Mouse (Mus musculus) large intestine, adult 2 months (tissue): Measurements from ENCODE around the gene Ehmt1. TPM values are rescaled to one million over a fixed set of nuclear protein-coding genes. Genes with fewer than 3 reads are reported as not detected.

Experiments
- DNase-seq: peaks from one replicate; pipeline ENCODE4 v3.0.0-alpha.2; 2012; ENCODE audit warnings: low read depth, low spot score
- WGBS: fragments of 180-500 bp; shearing (Covaris S2); methylation state at CpG from one replicate; pipeline ENCODE4 v1.1.7; 2018; 5-methylcytosine and 5-hydroxymethylcytosine counted together
- polyA plus RNA-seq: library from polyadenylated mRNA; depleted of rRNA; stranded (reverse); fragments of >200 nt; gene quantifications from 2 replicates; pipeline ENCODE4 v1.2.3, GENCODE M21; 2012

The Ehmt1 gene
- polyA plus RNA-seq, 1 experiment = 39.0 TPM

GRCm38 (mm10) chr2:24914762-24915161 lies 4.7 kb downstream of the Ehmt1 start:
- 76% methylated on average over 3 of the region's 3 CpGs for WGBS
- DNase-seq = no peak

- no peak for DNase-seq
Measured at GRCm38 (mm10) chr2:24912589-24912988, 6.8 kb downstream of the Ehmt1 start.

GRCm38 (mm10) chr2:24912189-24912588 lies 7.2 kb downstream of the Ehmt1 start:
- 67% methylated on average over 4 of the region's 4 CpGs for WGBS
- DNase-seq = no peak

DNA sequence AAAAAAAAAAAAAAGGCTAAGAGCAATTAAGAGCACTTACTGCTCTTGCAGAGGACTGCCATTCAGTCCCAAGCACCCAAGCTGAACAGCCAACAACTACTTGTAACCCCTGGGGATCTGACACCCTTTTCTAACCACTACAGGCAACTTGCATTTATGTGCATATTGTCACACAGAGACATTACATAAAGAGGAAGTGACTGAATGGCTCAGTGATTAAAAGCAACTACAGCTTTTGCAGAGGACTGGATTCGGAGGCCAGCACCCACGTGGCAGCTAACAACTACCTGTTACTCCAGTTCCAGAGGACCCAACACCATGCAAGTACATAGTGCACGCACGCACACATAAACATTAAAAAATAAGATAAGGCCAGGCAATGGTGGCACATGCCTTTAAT lies 8.9 kb downstream of the Ehmt1 start:
- WGBS = 79% methylated on average over 4 of the region's 4 CpGs

DNA sequence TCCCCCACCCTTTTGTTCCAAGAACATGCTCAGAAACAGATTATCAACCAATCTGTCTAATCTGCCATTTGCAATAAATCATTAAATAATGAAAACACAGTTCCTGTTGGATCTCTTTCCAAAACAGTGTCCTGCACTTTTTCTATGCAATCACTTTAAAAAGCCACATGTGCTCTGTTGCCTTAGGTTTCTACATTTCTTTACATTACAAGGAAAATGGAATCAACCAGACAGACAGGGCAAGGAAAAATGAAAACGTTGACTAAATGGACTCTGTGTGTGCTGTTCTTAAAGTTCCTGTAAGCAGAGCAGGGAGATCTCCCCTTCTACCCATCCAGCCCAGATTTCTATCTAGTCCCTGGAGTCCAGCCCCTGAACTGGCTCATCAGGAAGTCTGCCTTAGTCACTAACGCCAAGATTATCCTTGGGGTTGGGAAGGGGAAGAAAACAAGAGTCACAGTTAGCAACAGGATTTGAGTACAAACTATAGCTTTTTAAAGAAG lies 13.7 kb downstream of the Ehmt1 start:
- DNase-seq = no peak
- 10% methylated on average over 2 of the region's 2 CpGs for WGBS

More for the DNA sequence above, 8.9 kb downstream of the Ehmt1 start:
- no peak for DNase-seq

- 88% methylated on average over 11 of the region's 11 CpGs for WGBS
- DNase-seq = no peak
Measured at GRCm38 (mm10) chr2:24904823-24905652, 14.4 kb downstream of the Ehmt1 start.

DNA sequence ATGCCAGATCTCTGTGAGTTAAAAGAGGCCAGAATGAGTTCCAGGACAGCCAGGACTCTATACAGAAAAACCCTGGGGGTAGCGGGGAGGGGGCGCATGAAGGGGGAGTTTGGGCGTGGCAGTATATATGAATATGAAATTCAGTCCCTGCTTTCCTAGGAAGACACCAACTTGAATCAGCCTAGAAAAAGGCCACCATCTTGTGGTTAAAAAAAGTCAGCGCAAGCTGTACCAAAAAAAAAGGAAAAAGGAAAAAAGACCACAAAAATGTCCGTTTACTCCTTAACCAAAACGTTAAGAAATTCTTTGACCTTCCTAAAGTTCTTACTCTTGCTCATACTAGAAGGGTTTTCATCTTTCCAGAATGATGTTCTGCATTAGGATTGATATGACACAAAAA lies 16.4 kb downstream of the Ehmt1 start:
- WGBS = 79% methylated on average over 6 of the region's 6 CpGs
- no peak for DNase-seq

GRCm38 (mm10) chr2:24901055-24901454 lies 18.4 kb downstream of the Ehmt1 start:
- DNase-seq = no peak
- WGBS = 52% methylated on average over 5 of the region's 5 CpGs

DNA sequence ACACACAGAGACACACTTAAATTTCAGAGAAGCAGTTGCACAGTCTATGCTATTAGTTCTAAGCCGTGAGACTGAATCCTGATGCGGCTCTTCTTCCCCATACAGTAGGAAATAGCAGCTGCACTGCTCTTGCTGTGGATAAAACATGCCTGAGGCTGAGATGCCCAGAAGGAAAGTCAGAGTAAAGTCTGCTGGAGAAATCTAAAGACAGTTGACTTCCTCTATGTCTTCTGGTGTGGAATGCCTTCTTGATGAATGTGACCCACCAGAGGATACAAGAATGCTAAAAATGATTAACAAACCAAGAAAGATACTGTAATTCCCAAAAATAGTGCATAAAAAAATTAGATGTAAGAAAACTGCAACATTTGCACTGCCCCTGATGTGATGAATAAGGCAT lies 20.1 kb downstream of the Ehmt1 start:
- DNase-seq = no peak
- WGBS = 88% methylated on average over 2 of the region's 2 CpGs

- DNase-seq = no peak
- WGBS = 35% methylated on average over 4 of the region's 4 CpGs
Measured at GRCm38 (mm10) chr2:24896761-24897160, 22.7 kb downstream of the Ehmt1 start.

GRCm38 (mm10) chr2:24894211-24894610 lies 25.2 kb downstream of the Ehmt1 start:
- DNase-seq = no peak
- 97% methylated on average over 1 of the region's 1 CpGs for WGBS

- no peak for DNase-seq
- 77% methylated on average over 5 of the region's 5 CpGs for WGBS
Measured at GRCm38 (mm10) chr2:24892318-24892717, 27.1 kb downstream of the Ehmt1 start.

DNA sequence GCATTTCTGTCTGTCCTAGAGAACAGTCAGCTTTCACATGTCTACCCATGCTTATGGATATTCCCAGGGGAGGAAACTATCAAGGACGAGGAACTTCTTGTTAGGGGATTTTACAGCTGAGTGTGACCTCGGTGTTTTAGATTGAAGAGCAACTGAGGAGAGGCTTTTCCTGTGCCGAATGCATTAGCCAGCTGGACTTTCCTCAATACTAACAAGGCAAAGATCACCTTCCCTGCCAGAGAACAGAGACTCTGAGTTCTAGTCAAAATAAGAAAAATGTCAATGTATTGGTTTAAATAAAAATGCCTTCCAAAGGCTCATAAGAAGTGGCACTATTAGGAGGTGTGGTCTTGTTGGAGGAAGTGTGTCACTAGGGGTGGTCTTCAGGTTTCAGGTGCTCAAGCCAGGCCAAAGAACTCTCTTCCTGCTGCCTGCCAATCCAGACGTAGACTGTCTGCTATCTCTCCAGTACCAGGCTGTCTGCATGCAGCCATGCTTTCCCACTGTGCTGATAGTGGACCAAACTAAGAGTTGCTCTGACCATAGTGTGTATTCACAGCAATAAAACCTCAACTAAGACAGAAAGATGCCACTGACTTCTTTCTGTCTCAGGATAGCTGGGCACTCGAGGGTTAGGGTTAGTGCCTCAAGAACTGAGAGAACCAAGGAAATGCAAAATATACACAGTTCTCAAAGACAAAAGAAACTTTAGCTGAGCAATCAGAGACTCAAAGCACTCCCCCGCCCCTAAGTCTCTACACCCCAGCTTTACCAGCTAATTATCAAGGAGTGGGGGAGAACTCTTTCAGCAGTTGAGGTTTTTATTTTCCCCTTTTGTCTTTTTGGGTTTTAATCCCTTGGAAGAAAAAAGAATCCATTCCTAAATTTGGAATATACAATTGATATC lies 28.6 kb downstream of the Ehmt1 start:
- no peak for DNase-seq
- WGBS = 53% methylated on average over 6 of the region's 6 CpGs

DNA sequence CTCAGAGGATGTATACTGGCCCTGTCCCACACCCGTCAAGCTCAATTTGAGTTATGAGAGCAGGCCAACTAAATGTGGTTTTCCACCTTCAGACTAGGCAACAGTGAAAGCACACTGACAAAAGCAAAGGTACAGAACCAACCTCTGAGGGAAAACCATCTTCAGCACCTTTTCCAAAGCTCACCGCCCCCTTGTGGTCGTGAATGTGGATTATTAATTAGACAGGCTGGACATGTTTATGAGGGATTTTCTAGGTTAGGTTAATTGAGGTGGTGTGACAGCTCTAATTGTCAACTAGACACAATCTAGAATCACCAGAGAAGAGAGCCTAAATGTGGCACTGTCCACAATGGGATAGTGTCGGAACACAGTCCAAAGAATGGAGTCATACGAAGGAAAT lies 30.5 kb downstream of the Ehmt1 start:
- DNase-seq = no peak
- 72% methylated on average over 5 of the region's 5 CpGs for WGBS

DNA sequence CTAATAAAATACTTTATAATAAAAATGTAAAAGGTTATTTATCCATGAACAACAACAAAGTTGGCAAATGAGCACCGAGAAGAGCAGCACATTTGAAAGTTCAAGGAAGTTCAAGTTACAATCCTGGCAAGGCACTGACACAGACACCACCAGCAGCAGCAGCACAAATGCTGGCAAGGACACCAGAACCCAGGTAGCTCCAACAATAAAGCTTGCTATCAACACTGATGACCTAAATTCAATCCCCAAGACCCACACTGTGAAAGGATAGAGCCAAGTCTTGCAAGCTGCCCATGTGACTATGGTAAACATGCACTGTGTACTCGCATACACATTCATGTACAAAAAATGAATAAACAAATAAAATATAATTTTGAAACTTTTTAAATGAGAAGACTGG lies 38.7 kb downstream of the Ehmt1 start:
- no peak for DNase-seq
- WGBS = 84% methylated on average over 2 of the region's 2 CpGs

DNA sequence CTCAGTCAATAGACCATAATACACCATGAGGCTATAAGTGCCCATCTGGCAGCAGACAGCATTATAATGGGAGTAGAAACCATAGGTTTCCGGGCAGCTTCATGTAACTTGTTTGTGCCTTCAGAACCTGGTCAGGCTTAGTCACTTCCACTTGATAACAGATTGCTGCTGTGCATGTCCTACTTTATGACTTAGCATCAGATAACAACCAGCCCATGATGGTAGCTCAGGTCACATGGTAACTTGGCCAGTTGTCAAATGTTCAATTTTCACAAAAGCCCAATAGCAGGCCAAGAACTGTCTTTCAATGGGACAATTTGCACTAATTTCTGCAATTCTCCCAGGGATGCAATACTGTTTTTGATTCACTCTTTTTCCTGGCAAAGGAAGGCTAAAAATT lies 48.5 kb downstream of the Ehmt1 start:
- no peak for DNase-seq
- 86% methylated on average over 1 of the region's 1 CpGs for WGBS

- DNase-seq = no peak
- WGBS = 83% methylated on average over 8 of the region's 8 CpGs
Measured at GRCm38 (mm10) chr2:24863010-24863409, 56.4 kb downstream of the Ehmt1 start.

DNA sequence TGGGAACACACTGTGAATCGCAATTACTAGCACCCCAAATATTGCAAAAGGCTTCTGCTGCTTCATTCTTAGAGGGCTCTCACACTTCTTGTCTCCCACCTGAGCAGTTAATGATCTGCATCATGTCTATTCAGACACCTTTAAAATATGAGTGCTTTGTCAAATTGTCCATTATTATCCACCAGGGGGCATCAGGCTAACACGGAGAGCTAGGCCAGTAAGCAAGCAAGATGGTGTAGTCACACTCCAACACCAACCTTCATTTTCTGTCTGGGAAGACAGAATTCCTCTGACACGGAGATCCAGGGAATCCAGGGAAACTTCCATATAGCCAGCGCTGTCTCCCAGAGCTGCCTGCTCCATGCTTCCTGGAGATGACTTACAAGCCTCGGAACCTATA lies 67.0 kb downstream of the Ehmt1 start:
- 65% methylated on average over 5 of the region's 5 CpGs for WGBS
- DNase-seq = no peak

DNA sequence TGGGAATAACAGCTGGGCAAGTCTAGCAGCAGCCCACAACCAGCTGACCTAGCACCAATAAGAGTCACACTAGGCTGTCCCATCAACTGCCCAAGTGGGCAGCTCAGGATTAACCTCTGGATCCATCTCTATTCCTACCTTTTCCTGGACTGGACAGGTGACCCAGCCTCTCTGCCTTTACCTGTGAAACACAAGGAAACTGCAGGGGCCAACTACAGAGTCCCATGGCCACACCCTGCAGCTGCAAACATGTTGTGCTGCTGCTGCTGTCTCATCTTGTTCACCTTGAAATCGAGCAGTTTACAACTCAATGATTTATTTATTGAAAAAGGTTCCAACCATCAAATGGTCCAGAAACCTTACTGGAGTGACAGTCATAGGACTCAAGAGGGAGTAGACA lies 72.9 kb downstream of the Ehmt1 start:
- 35% methylated on average over 1 of the region's 1 CpGs for WGBS
- DNase-seq = no peak

- no peak for DNase-seq
- 73% methylated on average over 1 of the region's 1 CpGs for WGBS
Measured at GRCm38 (mm10) chr2:24845256-24845655, 74.2 kb downstream of the Ehmt1 start.

DNA sequence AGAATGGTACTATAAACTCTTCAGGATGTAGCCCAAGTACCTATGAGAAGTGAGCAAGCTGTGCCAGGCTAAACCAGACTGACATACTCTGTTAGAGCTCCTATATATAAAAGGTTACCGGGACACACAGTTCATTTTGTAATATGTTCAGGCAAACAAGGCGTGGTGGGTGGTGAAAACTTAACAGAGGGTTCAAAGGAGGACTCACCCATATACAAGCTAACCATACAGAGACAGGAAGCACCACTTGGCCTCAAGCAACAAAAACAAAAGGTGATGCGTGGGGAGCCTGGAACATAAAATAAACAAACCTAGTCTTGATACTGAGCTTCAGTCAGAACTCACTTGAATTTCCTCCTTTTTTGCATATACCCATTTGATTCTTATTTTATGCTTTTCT lies 88.8 kb downstream of the Ehmt1 start:
- 36% methylated on average over 3 of the region's 3 CpGs for WGBS
- no peak for DNase-seq
